Mouse (Mus musculus) left cerebral cortex, postnatal 25 days (tissue): ENCODE results near the gene Lyrm9. TPM values are rescaled to one million over a fixed set of nuclear protein-coding genes. Genes with fewer than 3 reads are reported as not detected.
A peak's percentile ranks its signal among the peaks of the same experiment; 100 is the strongest.
"Not testable (repeated sequence)": the region's sequence is repeated elsewhere in the genome, so short reads cannot be mapped to it uniquely, and the experiment has no call there.

ENCODE experiments used
- DNase-seq, 2 experiments: peaks; one replicate each; pipeline ENCODE4 v3.0.0; 2022; ENCODE audit warnings: low spot score in 2 of 2, mixed read lengths in 1 of 2
- intact Hi-C: fragments of 180-260 bp; cut with DNase I; formaldehyde crosslinking; loops from one replicate; pipeline ENCODE4 v1.15.1; 2025
- total RNA-seq, 2 experiments: library from RNA; stranded (reverse); gene quantifications; 2 replicates each; pipeline ENCODE4 v1.2.3; 2021

Gene Lyrm9
- total RNA-seq, 2 experiments from 2014 or later, result 29.6 to 33.6 TPM

GRCm38 (mm10) chr11:78841987-78842386 lies 15.6 kb downstream of the Lyrm9 start:
- DNase-seq, result no peak
- intact Hi-C loops, result no loop called here

GRCm38 (mm10) chr11:78846620-78847019 lies 20.2 kb downstream of the Lyrm9 start:
- DNase-seq, result no peak
- intact Hi-C loops, result no loop called here

GRCm38 (mm10) chr11:78847884-78848848 lies 21.8 kb downstream of the Lyrm9 start:
- intact Hi-C loops, result no loop called here
- no peak for DNase-seq

GRCm38 (mm10) chr11:78849859-78850258 lies 23.5 kb downstream of the Lyrm9 start:
- intact Hi-C loops, result no loop called here
- DNase-seq, result no peak

GRCm38 (mm10) chr11:78851216-78851870 lies 25.0 kb downstream of the Lyrm9 start:
- no peak for DNase-seq
- intact Hi-C loops, result no loop called here

GRCm38 (mm10) chr11:78851871-78852265 lies 25.5 kb downstream of the Lyrm9 start:
- intact Hi-C loops, result no loop called here
- no peak for DNase-seq

GRCm38 (mm10) chr11:78852529-78852928 lies 26.1 kb downstream of the Lyrm9 start:
- no peak for DNase-seq
- intact Hi-C loops, result no loop called here

GRCm38 (mm10) chr11:78856310-78856709 lies 29.9 kb downstream of the Lyrm9 start:
- intact Hi-C loops, result loop anchor here (1.0 to 2.0 kb wide), 2 partner anchors 66 to 100 kb away; no protein-coding TSS in a partner anchor
- DNase-seq, result peak; percentile 72 to 83

- intact Hi-C loops, result loop anchor here (2.0 kb wide), 1 partner anchor 65 kb away; no protein-coding TSS in a partner anchor
- no peak for DNase-seq
These were observed 31.2 kb downstream of the Lyrm9 start for GRCm38 (mm10) chr11:78857611-78858010.

GRCm38 (mm10) chr11:78863898-78864297 lies 37.5 kb downstream of the Lyrm9 start:
- intact Hi-C loops, result no loop called here

GRCm38 (mm10) chr11:78864567-78865278 lies 38.3 kb downstream of the Lyrm9 start:
- intact Hi-C loops, result no loop called here
- no peak for DNase-seq

More at GRCm38 (mm10) chr11:78863898-78864297, 37.5 kb downstream of the Lyrm9 start:
- DNase-seq, result no peak

GRCm38 (mm10) chr11:78865314-78865713 lies 38.9 kb downstream of the Lyrm9 start:
- DNase-seq, result no peak
- intact Hi-C loops, result no loop called here

GRCm38 (mm10) chr11:78866486-78866885 lies 40.1 kb downstream of the Lyrm9 start:
- no peak for DNase-seq
- intact Hi-C loops, result no loop called here

GRCm38 (mm10) chr11:78867696-78868095 lies 41.3 kb downstream of the Lyrm9 start:
- intact Hi-C loops, result no loop called here
- DNase-seq, result no peak

- DNase-seq, intact Hi-C loops: not testable (repeated sequence)
These were observed 42.8 kb downstream of the Lyrm9 start for GRCm38 (mm10) chr11:78869205-78869604.

- DNase-seq, result no peak
- intact Hi-C loops, result no loop called here
These were observed 44.5 kb downstream of the Lyrm9 start for GRCm38 (mm10) chr11:78870891-78871290.

- no peak for DNase-seq
- intact Hi-C loops, result no loop called here
These were observed 46.4 kb downstream of the Lyrm9 start for GRCm38 (mm10) chr11:78872782-78873181.

- intact Hi-C loops, result no loop called here
These were observed 53.3 kb downstream of the Lyrm9 start for GRCm38 (mm10) chr11:78879727-78880126.

GRCm38 (mm10) chr11:78886693-78887092 lies 60.3 kb downstream of the Lyrm9 start:
- DNase-seq, result no peak
- intact Hi-C loops, result no loop called here

More at GRCm38 (mm10) chr11:78879727-78880126, 53.3 kb downstream of the Lyrm9 start:
- DNase-seq, result no peak
